Comparison of ENCODE assay signal across 29 mouse cellular contexts in genomic region chr13:96528776-96529175, GRCm38 (mm10). TPM values are rescaled to one million over a fixed set of nuclear protein-coding genes. Genes with fewer than 3 reads are reported as not detected.
"Had no signal": no experiment of that assay in that cellular context is flagged by ENCODE, and none has a peak within 500 bp of the region (broad histone marks: within the 10 kb centered on the region; RNA-seq: fewer than 3 reads in every experiment).

No protein-coding gene starts in this region.

- H3K9ac ChIP-seq: heart, embryonic 12.5 days; hindbrain, embryonic 12.5 days; hindbrain, embryonic 14.5 days; intestine, embryonic 15.5 days; limb, embryonic 12.5 days; liver, embryonic 13.5 days; liver, embryonic 15.5 days had no signal

- H3K9me3 ChIP-seq: heart, embryonic 10.5 days; hindbrain, embryonic 10.5 days; hindbrain, embryonic 12.5 days; intestine, embryonic 15.5 days; limb, embryonic 10.5 days; limb, embryonic 12.5 days; liver, embryonic 13.5 days; liver, embryonic 15.5 days had no signal

- ATAC-seq: forebrain, embryonic 16.5 days; hindbrain, embryonic 16.5 days; inflammation-experienced regulatory T-cells, adult 6 months; intestine, embryonic 15.5 days; intestine, postnatal 0 days had no signal

- H3K4me2 ChIP-seq: heart, embryonic 12.5 days; hindbrain, embryonic 12.5 days; hindbrain, embryonic 14.5 days; intestine, embryonic 15.5 days; limb, embryonic 12.5 days; liver, embryonic 11.5 days; liver, embryonic 13.5 days; liver, embryonic 15.5 days had no signal

- H3K27ac ChIP-seq: gastrocnemius, adult 2 months; heart, embryonic 10.5 days; hindbrain, embryonic 10.5 days; hindbrain, embryonic 12.5 days; hindbrain, embryonic 14.5 days; intestine, embryonic 15.5 days; layer of hippocampus, adult 2 months; left cerebral cortex, adult 2 months; limb, embryonic 10.5 days; limb, embryonic 12.5 days; liver, embryonic 13.5 days; liver, embryonic 15.5 days had no signal

- H3K4me3 ChIP-seq: gastrocnemius, adult 2 months; heart, embryonic 10.5 days; heart, embryonic 12.5 days; hindbrain, embryonic 10.5 days; hindbrain, embryonic 12.5 days; intestine, embryonic 15.5 days; layer of hippocampus, adult 2 months; left cerebral cortex, adult 2 months; limb, embryonic 10.5 days; limb, embryonic 12.5 days; liver, embryonic 13.5 days; liver, embryonic 15.5 days had no signal

- H3K27me3 ChIP-seq: heart, embryonic 12.5 days; hindbrain, embryonic 12.5 days; intestine, embryonic 15.5 days; limb, embryonic 12.5 days; liver, embryonic 13.5 days; liver, embryonic 15.5 days had no signal

- H3K36me3 ChIP-seq: hindbrain, embryonic 12.5 days; intestine, embryonic 15.5 days; liver, embryonic 15.5 days had no signal

- H3K4me1 ChIP-seq: heart, embryonic 12.5 days; hindbrain, embryonic 12.5 days; limb, embryonic 10.5 days had no signal

- DNase-seq: gastrocnemius, adult 2 months; gastrocnemius, postnatal 10 days; gastrocnemius, postnatal 25 days; heart, adult 18-20 months; heart, postnatal 10 days; heart, postnatal 4 days; kidney, postnatal 10 days; liver; liver, embryonic 13.5 days had no signal

RNA-seq across cellular contexts. Expression of gene Gm17622, which starts 38.2 kb away (rescaled TPM):
- polyA plus RNA-seq: forebrain, embryonic 16.5 days; frontal cortex, adult 2 months; heart, embryonic 10.5 days; heart, embryonic 12.5 days; heart, embryonic 14.5 days; heart, embryonic 16.5 days; hindbrain, embryonic 10.5 days; hindbrain, embryonic 12.5 days; hindbrain, embryonic 14.5 days; hindbrain, embryonic 16.5 days; inflammation-experienced regulatory T-cells, adult 6 months; intestine, embryonic 15.5 days; intestine, postnatal 0 days; limb, embryonic 10.5 days; limb, embryonic 12.5 days; limb, embryonic 14.5 days; liver, embryonic 11.5 days; liver, embryonic 13.5 days; liver, embryonic 15.5 days had no signal

RNA-seq across cellular contexts. Expression of gene Ankdd1b, which starts 57.8 kb away (rescaled TPM):
- polyA plus RNA-seq: forebrain, embryonic 16.5 days; hindbrain, embryonic 10.5 days; hindbrain, embryonic 14.5 days; inflammation-experienced regulatory T-cells, adult 6 months; limb, embryonic 10.5 days; liver, embryonic 13.5 days; liver, embryonic 15.5 days had no signal
